Mouse (Mus musculus): ENCODE measurements around the gene Cdc42bpb. TPM values are rescaled to one million over a fixed set of nuclear protein-coding genes. Genes with fewer than 3 reads are reported as not detected.

Gene Cdc42bpb
- total RNA-seq, 2 experiments from 2014 or later: 16.3 to 24.3 TPM

GRCm38 (mm10) chr12:111377986-111378490, 520 bp upstream of the Cdc42bpb start:
- peak overlapping the region; percentile 99 for H3K27ac ChIP-seq
- peak; percentile 59 for DNase-seq
- intact Hi-C loops (cut with DNase I): no loop called here
- H3K4me3 ChIP-seq: peak overlapping the region; percentile 77
- no peak for TF ChIP-seq CTCF (IDR thresholded peaks at IDR 0.05)

- DNase-seq: peak; percentile 79
- H3K27ac ChIP-seq: peak overlapping the region; percentile 99
- no peak for TF ChIP-seq CTCF (IDR thresholded peaks at IDR 0.05)
- intact Hi-C loops (cut with DNase I): no loop called here
- H3K4me3 ChIP-seq: peak overlapping the region; percentile 77
These were observed 639 bp downstream of the Cdc42bpb start for GRCm38 (mm10) chr12:111376826-111377331.

- H3K4me3 ChIP-seq: peak overlapping the region; percentile 77
- H3K27ac ChIP-seq: peak overlapping the region; percentile 99
- no peak for DNase-seq
- intact Hi-C loops (cut with DNase I): no loop called here
- no peak for TF ChIP-seq CTCF (IDR thresholded peaks at IDR 0.05)
These were observed 1.5 kb downstream of the Cdc42bpb start for GRCm38 (mm10) chr12:111376053-111376452.

GRCm38 (mm10) chr12:111375559-111375958, 2.0 kb downstream of the Cdc42bpb start:
- TF ChIP-seq CTCF (IDR thresholded peaks at IDR 0.05): no peak
- intact Hi-C loops (cut with DNase I): no loop called here
- Histone ChIP-seq H3K4me3 (peak overlapping the region; percentile 77), H3K27ac (peak overlapping the region; percentile 99)
- DNase-seq: peak; percentile 35

- Histone ChIP-seq H3K4me3 (peak overlapping the region; percentile 77), H3K27ac (peak overlapping the region; percentile 99)
- no peak for TF ChIP-seq CTCF (IDR thresholded peaks at IDR 0.05)
- intact Hi-C loops (cut with DNase I): no loop called here
- no peak for DNase-seq
These were observed 2.8 kb downstream of the Cdc42bpb start for GRCm38 (mm10) chr12:111374727-111375126.

GRCm38 (mm10) chr12:111373411-111373810, 4.1 kb downstream of the Cdc42bpb start:
- no peak overlapping the region for H3K4me3 ChIP-seq
- DNase-seq: no peak
- intact Hi-C loops (cut with DNase I): no loop called here
- TF ChIP-seq CTCF (IDR thresholded peaks at IDR 0.05): no peak
- no peak overlapping the region for H3K27ac ChIP-seq

GRCm38 (mm10) chr12:111371905-111372304, 5.6 kb downstream of the Cdc42bpb start:
- no peak overlapping the region for H3K4me3 ChIP-seq
- TF ChIP-seq CTCF (IDR thresholded peaks at IDR 0.05): no peak
- H3K27ac ChIP-seq: no peak overlapping the region
- intact Hi-C loops (cut with DNase I): no loop called here
- DNase-seq: no peak

GRCm38 (mm10) chr12:111370249-111370648, 7.3 kb downstream of the Cdc42bpb start:
- no peak overlapping the region for H3K27ac ChIP-seq
- intact Hi-C loops (cut with DNase I): no loop called here
- TF ChIP-seq CTCF (IDR thresholded peaks at IDR 0.05): peak; percentile 19; the same call in 1 of the 2 replicates
- no peak for DNase-seq
- H3K4me3 ChIP-seq: no peak overlapping the region

- intact Hi-C loops (cut with DNase I): no loop called here
- TF ChIP-seq CTCF (IDR thresholded peaks at IDR 0.05): no peak
- Histone ChIP-seq H3K4me3 (no peak overlapping the region; the same call in 1 of the 2 replicates), H3K27ac (no peak overlapping the region)
- DNase-seq: no peak
These were observed 10.5 kb downstream of the Cdc42bpb start for GRCm38 (mm10) chr12:111367065-111367464.

GRCm38 (mm10) chr12:111364234-111364633, 13.3 kb downstream of the Cdc42bpb start:
- intact Hi-C loops (cut with DNase I): no loop called here

GRCm38 (mm10) chr12:111361319-111362098, 16.0 kb downstream of the Cdc42bpb start:
- Histone ChIP-seq H3K4me3 (peak overlapping the region; percentile 26), H3K27ac (peak overlapping the region; percentile 16; the same call in 1 of the 2 replicates)
- intact Hi-C loops (cut with DNase I): no loop called here
- no peak for DNase-seq
- TF ChIP-seq CTCF (IDR thresholded peaks at IDR 0.05): no peak; the same call in 1 of the 2 replicates

More at GRCm38 (mm10) chr12:111364234-111364633, 13.3 kb downstream of the Cdc42bpb start:
- Histone ChIP-seq H3K27ac (no peak overlapping the region), H3K4me3 (no peak overlapping the region)
- no peak for DNase-seq
- peak; percentile 33; the same call in 1 of the 2 replicates for TF ChIP-seq CTCF (IDR thresholded peaks at IDR 0.05)

GRCm38 (mm10) chr12:111360671-111361070, 16.8 kb downstream of the Cdc42bpb start:
- no peak for DNase-seq
- peak overlapping the region; percentile 26; the same call in 1 of the 2 replicates for H3K4me3 ChIP-seq
- intact Hi-C loops (cut with DNase I): no loop called here
- TF ChIP-seq CTCF (IDR thresholded peaks at IDR 0.05): no peak
- H3K27ac ChIP-seq: no peak overlapping the region

- peak; percentile 38 for DNase-seq
- no peak overlapping the region for H3K4me3 ChIP-seq
- intact Hi-C loops (cut with DNase I): no loop called here
- no peak for TF ChIP-seq CTCF (IDR thresholded peaks at IDR 0.05)
- H3K27ac ChIP-seq: no peak overlapping the region
These were observed 21.3 kb downstream of the Cdc42bpb start for GRCm38 (mm10) chr12:111356216-111356615.
